Mouse (Mus musculus): Measurements from ENCODE around the gene Ispd. TPM values are rescaled to one million over a fixed set of nuclear protein-coding genes. Genes with fewer than 3 reads are reported as not detected.

The Ispd gene
- polyA plus RNA-seq, 2 experiments, result 0.66 to 1.7 TPM

DNA sequence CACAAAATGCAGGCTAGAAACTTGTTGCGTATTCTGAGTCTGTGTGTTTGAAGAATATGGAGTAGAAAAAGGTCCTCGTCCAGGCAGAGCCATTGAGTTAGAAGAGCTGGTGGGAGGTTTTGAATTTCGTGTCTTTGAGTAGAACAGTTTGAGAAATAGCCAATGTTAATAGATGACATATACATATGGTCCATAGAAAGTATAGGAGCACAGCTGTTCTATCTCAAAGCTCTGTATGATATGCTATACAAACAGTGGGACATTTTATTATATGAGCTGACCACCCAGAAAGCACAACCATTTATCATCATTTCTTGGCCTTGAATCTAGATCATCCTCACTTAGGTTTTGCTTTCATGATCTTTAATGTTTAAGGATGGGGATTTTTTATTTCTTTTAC lies 116.3 kb downstream of the Ispd start:
- Histone ChIP-seq H3K9me3 (ENCODE audit: control insufficient read depth, low read length) (no peaks in the 10 kb centered on the region), H3K4me2 (ENCODE audit: low read depth) (no peak overlapping the region), H3K36me3 (replicated peaks; ENCODE audit: control insufficient read depth, insufficient read depth, low read depth) (no peaks in the 10 kb centered on the region), H3K9ac (replicated peaks) (no peak overlapping the region), H3K27me3 (ENCODE audit: control insufficient read depth, insufficient read depth, low read length) (no peaks in the 10 kb centered on the region), H3K4me1 (replicated peaks; ENCODE audit: control insufficient read depth in 2 of 2, insufficient read depth in 2 of 2, low read length in 1 of 2) (no peaks in the 10 kb centered on the region), H3K4me3 (ENCODE audit: insufficient read depth in 1 of 2, low read depth in 2 of 2, low read length in 2 of 2) (no peak overlapping the region), H3K27ac (no peak overlapping the region)
- DNase-seq (ENCODE audit: low read depth in 3 of 3, low spot score in 3 of 3) (no peak), ATAC-seq (ENCODE audit: insufficient read depth) (no peak)
- 55% methylated on average over 3 of the region's 3 CpGs for WGBS (ENCODE audit: insufficient replicate concordance)
- TF ChIP-seq CTCF (IDR thresholded peaks at IDR 0.05; ENCODE audit: low read depth) (no peak), EP300 (IDR thresholded peaks at IDR 0.05; ENCODE audit: low read depth) (no peak)

- no peaks in the 10 kb centered on the region for H3K27me3 ChIP-seq (ENCODE audit: control insufficient read depth, insufficient read depth, low read length)
- no peak overlapping the region for H3K4me3 ChIP-seq (ENCODE audit: insufficient read depth in 1 of 2, low read depth in 2 of 2, low read length in 2 of 2)
- ATAC-seq (ENCODE audit: insufficient read depth) (no peak), DNase-seq (ENCODE audit: low read depth in 3 of 3, low spot score in 3 of 3) (no peak)
- TF ChIP-seq EP300 (IDR thresholded peaks at IDR 0.05; ENCODE audit: low read depth), result no peak
- no peak for TF ChIP-seq CTCF (IDR thresholded peaks at IDR 0.05; ENCODE audit: low read depth)
- no peak overlapping the region for H3K9ac ChIP-seq (replicated peaks)
- no peaks in the 10 kb centered on the region for H3K36me3 ChIP-seq (replicated peaks; ENCODE audit: control insufficient read depth, insufficient read depth, low read depth)
- H3K4me1 ChIP-seq (replicated peaks; ENCODE audit: control insufficient read depth in 2 of 2, insufficient read depth in 2 of 2, low read length in 1 of 2), result no peaks in the 10 kb centered on the region
- WGBS (ENCODE audit: insufficient replicate concordance), result 72% methylated on average over 7 of the region's 7 CpGs
- no peak overlapping the region for H3K4me2 ChIP-seq (ENCODE audit: low read depth)
- no peaks in the 10 kb centered on the region for H3K9me3 ChIP-seq (ENCODE audit: control insufficient read depth, low read length)
- no peak overlapping the region for H3K27ac ChIP-seq
Measured at GRCm38 (mm10) chr12:36507111-36507903, 126.1 kb downstream of the Ispd start.

- ATAC-seq (ENCODE audit: insufficient read depth), result no peak
- no peaks in the 10 kb centered on the region for H3K9me3 ChIP-seq (ENCODE audit: control insufficient read depth, low read length)
- H3K27me3 ChIP-seq (ENCODE audit: control insufficient read depth, insufficient read depth, low read length), result no peaks in the 10 kb centered on the region
- TF ChIP-seq EP300 (IDR thresholded peaks at IDR 0.05; ENCODE audit: low read depth), result no peak
- no peak for TF ChIP-seq CTCF (IDR thresholded peaks at IDR 0.05; ENCODE audit: low read depth)
- H3K9ac ChIP-seq (replicated peaks), result no peak overlapping the region
- no peaks in the 10 kb centered on the region for H3K36me3 ChIP-seq (replicated peaks; ENCODE audit: control insufficient read depth, insufficient read depth, low read depth)
- no peak for DNase-seq (ENCODE audit: low read depth in 3 of 3, low spot score in 3 of 3)
- H3K4me2 ChIP-seq (ENCODE audit: low read depth), result no peak overlapping the region
- 52% methylated on average over 10 of the region's 10 CpGs for WGBS (ENCODE audit: insufficient replicate concordance)
- H3K27ac ChIP-seq, result no peak overlapping the region
- H3K4me1 ChIP-seq (replicated peaks; ENCODE audit: control insufficient read depth in 2 of 2, insufficient read depth in 2 of 2, low read length in 1 of 2), result no peaks in the 10 kb centered on the region
- no peak overlapping the region for H3K4me3 ChIP-seq (ENCODE audit: insufficient read depth in 1 of 2, low read depth in 2 of 2, low read length in 2 of 2)
Measured at GRCm38 (mm10) chr12:36509954-36510642, 128.8 kb downstream of the Ispd start.

- Histone ChIP-seq H3K4me3 (ENCODE audit: insufficient read depth in 1 of 2, low read depth in 2 of 2, low read length in 2 of 2) (no peak overlapping the region), H3K27me3 (ENCODE audit: control insufficient read depth, insufficient read depth, low read length) (no peaks in the 10 kb centered on the region)
- 13% methylated on average over 2 of the region's 2 CpGs for WGBS (ENCODE audit: insufficient replicate concordance)
Measured at GRCm38 (mm10) chr12:36521774-36522173, 140.5 kb downstream of the Ispd start.

DNA sequence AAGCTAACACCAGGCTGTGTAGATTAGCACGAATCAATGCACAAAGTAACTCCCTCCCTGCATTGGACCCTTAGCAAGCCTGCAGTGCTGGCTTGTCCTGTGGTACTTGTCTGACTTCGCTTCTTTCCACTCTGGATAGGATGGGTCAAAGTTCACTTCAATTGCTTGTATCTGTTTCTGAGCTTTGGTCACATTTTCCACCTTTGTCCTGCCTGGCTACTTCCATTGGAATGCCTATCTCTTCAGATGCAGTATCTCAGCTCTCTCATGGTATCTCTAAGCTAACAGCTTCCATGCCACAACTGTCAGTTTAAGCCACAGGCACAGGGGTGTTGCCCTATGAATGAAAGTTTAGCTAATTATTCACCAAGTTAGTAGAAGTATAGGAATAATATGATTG lies 142.3 kb downstream of the Ispd start:
- Histone ChIP-seq H3K4me1 (replicated peaks; ENCODE audit: control insufficient read depth in 2 of 2, insufficient read depth in 2 of 2, low read length in 1 of 2) (0 out of 4 replicates have a peak, but pooled peaks cover 0 to 2% of the 10 kb centered on the region in 2 experiments), H3K4me3 (ENCODE audit: insufficient read depth in 1 of 2, low read depth in 2 of 2, low read length in 2 of 2) (no peak overlapping the region), H3K9me3 (ENCODE audit: control insufficient read depth, low read length) (no peaks in the 10 kb centered on the region), H3K36me3 (replicated peaks; ENCODE audit: control insufficient read depth, insufficient read depth, low read depth) (no peaks in the 10 kb centered on the region), H3K27me3 (ENCODE audit: control insufficient read depth, insufficient read depth, low read length) (no peaks in the 10 kb centered on the region), H3K9ac (replicated peaks) (no peak overlapping the region), H3K27ac (no peak overlapping the region), H3K4me2 (ENCODE audit: low read depth) (no peak overlapping the region)
- ATAC-seq (ENCODE audit: insufficient read depth), result no peak
- WGBS (ENCODE audit: insufficient replicate concordance), result 62% methylated on average over 2 of the region's 2 CpGs
- DNase-seq (ENCODE audit: low read depth in 3 of 3, low spot score in 3 of 3), result no peak
- no peak for TF ChIP-seq EP300 (IDR thresholded peaks at IDR 0.05; ENCODE audit: low read depth)
- no peak for TF ChIP-seq CTCF (IDR thresholded peaks at IDR 0.05; ENCODE audit: low read depth)

More at GRCm38 (mm10) chr12:36521774-36522173, 140.5 kb downstream of the Ispd start:
- Histone ChIP-seq H3K9ac (replicated peaks) (no peak overlapping the region), H3K9me3 (ENCODE audit: control insufficient read depth, low read length) (no peaks in the 10 kb centered on the region), H3K4me1 (replicated peaks; ENCODE audit: control insufficient read depth in 2 of 2, insufficient read depth in 2 of 2, low read length in 1 of 2) (0 out of 4 replicates have a peak, but pooled peaks cover 0 to 2% of the 10 kb centered on the region in 2 experiments), H3K4me2 (ENCODE audit: low read depth) (no peak overlapping the region), H3K27ac (no peak overlapping the region), H3K36me3 (replicated peaks; ENCODE audit: control insufficient read depth, insufficient read depth, low read depth) (no peaks in the 10 kb centered on the region)
- TF ChIP-seq CTCF (IDR thresholded peaks at IDR 0.05; ENCODE audit: low read depth) (no peak), EP300 (IDR thresholded peaks at IDR 0.05; ENCODE audit: low read depth) (no peak)
- DNase-seq (ENCODE audit: low read depth in 3 of 3, low spot score in 3 of 3) (no peak), ATAC-seq (ENCODE audit: insufficient read depth) (no peak)
